Comparison of ENCODE assay signal across 9 mouse cellular contexts in genomic region chr13:69252335-69252734, GRCm38 (mm10).
DNase-seq lines count a peak whose midpoint lies in the region; ATAC-seq lines count a peak whose summit lies in the region.
"Had no signal": no experiment of that assay in that cellular context is flagged by ENCODE, and none has a peak within 500 bp of the region (broad histone marks: within the 10 kb centered on the region; RNA-seq: fewer than 3 reads in every experiment).

No protein-coding gene starts in this region.

- WGBS in hindbrain, embryonic 12.5 days, result 76% methylated on average over 10 of the region's 10 CpGs
- 91% methylated on average over 10 of the region's 10 CpGs for WGBS in hindbrain, embryonic 10.5 days
- 60% methylated on average over 10 of the region's 10 CpGs for WGBS in hindbrain, embryonic 14.5 days

- intact Hi-C loops in heart, postnatal 10 days (cut with DNase I), result no loop called here

- H3K4me1 ChIP-seq in hindbrain, embryonic 12.5 days, result no peaks in the 10 kb centered on the region
- no peaks in the 10 kb centered on the region for H3K4me1 ChIP-seq in hindbrain, embryonic 10.5 days (replicated peaks)
- peaks cover 7% of the 10 kb centered on the region; the same call in 1 of the 2 replicates for H3K4me1 ChIP-seq in hindbrain, embryonic 14.5 days (replicated peaks; ENCODE audit: control insufficient read depth, insufficient read depth, low read length)
- H3K4me1 ChIP-seq: stomach, embryonic 15.5 days had no signal

- H3K27me3 ChIP-seq in hindbrain, embryonic 12.5 days, result no peaks in the 10 kb centered on the region
- H3K27me3 ChIP-seq in hindbrain, embryonic 10.5 days (ENCODE audit: insufficient read depth, poor library complexity, severe bottlenecking), result no peaks in the 10 kb centered on the region
- no peaks in the 10 kb centered on the region for H3K27me3 ChIP-seq in hindbrain, embryonic 14.5 days (ENCODE audit: control insufficient read depth, insufficient read depth, low read length)
- H3K27me3 ChIP-seq: stomach, embryonic 15.5 days had no signal

- DNase-seq in hindbrain, embryonic 10.5 days (ENCODE audit: low spot score), result no peak
- DNase-seq in right cerebral cortex, postnatal 10 days (ENCODE audit: low spot score in 2 of 2), result peak; percentile 67 to 70
- DNase-seq in right cerebral cortex, adult 18-20 months, result no peak
- DNase-seq in hindbrain, embryonic 14.5 days (ENCODE audit: low spot score), result peak; percentile 73
- DNase-seq in thymus, postnatal 4 days, result no peak
- DNase-seq in heart, postnatal 10 days, result no peak

- peak; percentile 27; the same call in 1 of the 2 replicates for ATAC-seq in hindbrain, embryonic 12.5 days (ENCODE audit: low FRiP score)
- peak; percentile 86 for ATAC-seq in hindbrain, embryonic 14.5 days (ENCODE audit: low FRiP score)
- ATAC-seq: intestine, postnatal 0 days had no signal

- no peak overlapping the region for H3K27ac ChIP-seq in hindbrain, embryonic 12.5 days
- H3K27ac ChIP-seq in hindbrain, embryonic 10.5 days, result no peak overlapping the region
- H3K27ac ChIP-seq in hindbrain, embryonic 14.5 days, result peak overlapping the region; percentile 38; the same call in 1 of the 2 replicates
- H3K27ac ChIP-seq: stomach, embryonic 15.5 days had no signal

- no peak overlapping the region for H3K4me2 ChIP-seq in hindbrain, embryonic 12.5 days (replicated peaks)
- H3K4me2 ChIP-seq in hindbrain, embryonic 14.5 days (replicated peaks), result no peak overlapping the region
- H3K4me2 ChIP-seq: stomach, embryonic 15.5 days had no signal

- no peak overlapping the region for H3K4me3 ChIP-seq in hindbrain, embryonic 12.5 days
- H3K4me3 ChIP-seq in hindbrain, embryonic 10.5 days, result no peak overlapping the region
- H3K4me3 ChIP-seq in hindbrain, embryonic 14.5 days (replicated peaks; ENCODE audit: low read length), result no peak overlapping the region
- H3K4me3 ChIP-seq: stomach, embryonic 15.5 days had no signal

- no peak overlapping the region for H3K9ac ChIP-seq in hindbrain, embryonic 12.5 days
- H3K9ac ChIP-seq in hindbrain, embryonic 14.5 days, result no peak overlapping the region
- H3K9ac ChIP-seq: stomach, embryonic 15.5 days had no signal

- H3K9me3 ChIP-seq in hindbrain, embryonic 12.5 days (replicated peaks), result peaks cover 7% of the 10 kb centered on the region
- H3K9me3 ChIP-seq in hindbrain, embryonic 10.5 days, result peaks cover 6% of the 10 kb centered on the region; the same call in 1 of the 2 replicates
- peaks cover 4% of the 10 kb centered on the region; the same call in 1 of the 2 replicates for H3K9me3 ChIP-seq in hindbrain, embryonic 14.5 days (ENCODE audit: control insufficient read depth, low read length)
- H3K9me3 ChIP-seq: stomach, embryonic 15.5 days had no signal

- no peaks in the 10 kb centered on the region for H3K36me3 ChIP-seq in hindbrain, embryonic 12.5 days
- H3K36me3 ChIP-seq in hindbrain, embryonic 10.5 days, result no peaks in the 10 kb centered on the region
- no peaks in the 10 kb centered on the region for H3K36me3 ChIP-seq in hindbrain, embryonic 14.5 days (replicated peaks; ENCODE audit: control insufficient read depth, insufficient read depth)
- H3K36me3 ChIP-seq: stomach, embryonic 15.5 days had no signal

Comparison
In these comparisons a context has a peak if more than half of its experiments do, and no peak if none do; other contexts are left out.
1. DNase-seq: peak in right cerebral cortex, postnatal 10 days (2 of 2) and hindbrain, embryonic 14.5 days (single experiment); none in hindbrain, embryonic 10.5 days (single experiment), right cerebral cortex, adult 18-20 months (single experiment), thymus, postnatal 4 days (single experiment) and heart, postnatal 10 days (0 of 2).